Mouse (Mus musculus) liver, embryonic 15.5 days (tissue): ENCODE measurements at regions not wholly inside any gene's neighbourhood (a gene's known extent, or its start where the extent isn't known, plus 50 kb on each side); places are given as distances from the start of the nearest gene placed in this dataset.

Experiments
- ATAC-seq: fragments of 200-750 bp; cut with Nextera tagmentation; 2 replicates; pipeline ENCODE4 v1.8.0; 2017; ENCODE audit warnings: moderate number of reproducible peaks, mild to moderate bottlenecking, moderate library complexity; ENCODE audit not compliant: insufficient read depth
- H3K27ac ChIP-seq: fragments of 300-500 bp; sonication (generic); replicated peaks from 2 replicates; pipeline ENCODE4 v1.5.1; 2015; ENCODE audit warnings: mild to moderate bottlenecking, inconsistent platforms
- H3K27me3 ChIP-seq: fragments of 300-500 bp; sonication (generic); 2 replicates; pipeline ENCODE4 v1.6.1; 2015; ENCODE audit warnings: mild to moderate bottlenecking, inconsistent platforms
- H3K36me3 ChIP-seq: fragments of 300-500 bp; sonication (generic); replicated peaks from 2 replicates; pipeline ENCODE4 v1.6.1; 2015; ENCODE audit warnings: moderate library complexity, mild to moderate bottlenecking, inconsistent platforms
- H3K4me1 ChIP-seq: fragments of 300-500 bp; sonication (generic); replicated peaks from 2 replicates; pipeline ENCODE4 v1.6.1; 2015; ENCODE audit warnings: inconsistent platforms
- H3K4me2 ChIP-seq: fragments of 300-500 bp; sonication (generic); 2 replicates; pipeline ENCODE4 v1.6.1; 2015; ENCODE audit warnings: moderate library complexity, mild to moderate bottlenecking, inconsistent platforms
- H3K4me3 ChIP-seq: fragments of 300-500 bp; sonication (generic); replicated peaks from 2 replicates; pipeline ENCODE4 v1.5.1; 2015; ENCODE audit warnings: mild to moderate bottlenecking, inconsistent platforms
- H3K9ac ChIP-seq: fragments of 300-500 bp; sonication (generic); 2 replicates; pipeline ENCODE4 v1.6.1; 2015; ENCODE audit warnings: moderate library complexity, mild to moderate bottlenecking, inconsistent platforms
- H3K9me3 ChIP-seq: fragments of 300-500 bp; sonication (generic); replicated peaks from 2 replicates; pipeline ENCODE4 v1.6.1; 2016; ENCODE audit warnings: inconsistent platforms
- WGBS: fragments of 180-500 bp; shearing (Covaris S2); methylation state at CpG from one replicate; pipeline ENCODE4 v1.1.7; 2015; ENCODE audit warnings: mixed read lengths; ENCODE audit not compliant: insufficient replicate concordance; 5-methylcytosine and 5-hydroxymethylcytosine counted together

GRCm38 (mm10) chr7:37226423-37226822 is 528.5 kb downstream of the Tshz3 start:
- H3K36me3 ChIP-seq = no peaks in the 10 kb centered on the region
- ATAC-seq = no peak
- H3K27ac ChIP-seq = no peak overlapping the region
- H3K4me1 ChIP-seq = no peaks in the 10 kb centered on the region
- H3K4me3 ChIP-seq = no peak overlapping the region
- H3K27me3 ChIP-seq = no peaks in the 10 kb centered on the region
- no peak overlapping the region for H3K9ac ChIP-seq
- WGBS = 66% methylated on average over 3 of the region's 3 CpGs
- H3K9me3 ChIP-seq = no peaks in the 10 kb centered on the region
- H3K4me2 ChIP-seq = no peak overlapping the region

GRCm38 (mm10) chr7:37230641-37231347 is 532.9 kb downstream of the Tshz3 start:
- ATAC-seq = no peak
- H3K36me3 ChIP-seq = no peaks in the 10 kb centered on the region
- H3K4me2 ChIP-seq = no peak overlapping the region
- 54% methylated on average over 6 of the region's 6 CpGs for WGBS
- H3K27me3 ChIP-seq = no peaks in the 10 kb centered on the region
- H3K27ac ChIP-seq = no peak overlapping the region
- no peaks in the 10 kb centered on the region for H3K4me1 ChIP-seq
- no peak overlapping the region for H3K4me3 ChIP-seq
- H3K9me3 ChIP-seq = no peaks in the 10 kb centered on the region
- H3K9ac ChIP-seq = no peak overlapping the region

GRCm38 (mm10) chr7:37240832-37241231 is 532.6 kb downstream of the Zfp536 start:
- Histone ChIP-seq H3K27ac (no peak overlapping the region), H3K9me3 (no peaks in the 10 kb centered on the region), H3K27me3 (no peaks in the 10 kb centered on the region), H3K4me2 (no peak overlapping the region), H3K4me3 (no peak overlapping the region), H3K36me3 (no peaks in the 10 kb centered on the region), H3K4me1 (no peaks in the 10 kb centered on the region), H3K9ac (no peak overlapping the region)
- 58% methylated on average over 6 of the region's 6 CpGs for WGBS
- ATAC-seq = no peak

- Histone ChIP-seq H3K4me3 (no peak overlapping the region), H3K4me1 (no peaks in the 10 kb centered on the region), H3K4me2 (no peak overlapping the region), H3K9me3 (no peaks in the 10 kb centered on the region), H3K27ac (no peak overlapping the region), H3K27me3 (no peaks in the 10 kb centered on the region), H3K9ac (no peak overlapping the region), H3K36me3 (no peaks in the 10 kb centered on the region)
- WGBS = 40% methylated on average over 7 of the region's 7 CpGs
- no peak for ATAC-seq
Measured at GRCm38 (mm10) chr7:37241781-37242180, 531.7 kb downstream of the Zfp536 start.

GRCm38 (mm10) chr7:37242476-37242875 is 531.0 kb downstream of the Zfp536 start:
- no peak for ATAC-seq
- WGBS = 79% methylated on average over 8 of the region's 8 CpGs
- H3K9ac ChIP-seq = no peak overlapping the region
- no peak overlapping the region for H3K4me2 ChIP-seq
- no peaks in the 10 kb centered on the region for H3K27me3 ChIP-seq
- H3K36me3 ChIP-seq = no peaks in the 10 kb centered on the region
- no peaks in the 10 kb centered on the region for H3K4me1 ChIP-seq
- H3K4me3 ChIP-seq = no peak overlapping the region
- H3K27ac ChIP-seq = no peak overlapping the region
- no peaks in the 10 kb centered on the region for H3K9me3 ChIP-seq

GRCm38 (mm10) chr7:37246156-37246555 is 527.3 kb downstream of the Zfp536 start:
- Histone ChIP-seq H3K9me3 (no peaks in the 10 kb centered on the region), H3K27me3 (no peaks in the 10 kb centered on the region), H3K36me3 (no peaks in the 10 kb centered on the region), H3K9ac (no peak overlapping the region), H3K4me3 (no peak overlapping the region), H3K27ac (no peak overlapping the region), H3K4me1 (no peaks in the 10 kb centered on the region), H3K4me2 (no peak overlapping the region)
- WGBS = 69% methylated on average over 4 of the region's 4 CpGs
- ATAC-seq = no peak

GRCm38 (mm10) chr7:37254431-37254830 is 519.0 kb downstream of the Zfp536 start:
- no peak overlapping the region for H3K9ac ChIP-seq
- WGBS = 70% methylated on average over 9 of the region's 9 CpGs
- no peak overlapping the region for H3K4me3 ChIP-seq
- H3K27ac ChIP-seq = no peak overlapping the region
- no peak for ATAC-seq
- H3K36me3 ChIP-seq = no peaks in the 10 kb centered on the region
- no peaks in the 10 kb centered on the region for H3K4me1 ChIP-seq
- no peak overlapping the region for H3K4me2 ChIP-seq
- H3K9me3 ChIP-seq = no peaks in the 10 kb centered on the region
- H3K27me3 ChIP-seq = no peaks in the 10 kb centered on the region

GRCm38 (mm10) chr7:37255840-37256239 is 517.6 kb downstream of the Zfp536 start:
- H3K27ac ChIP-seq = no peak overlapping the region
- H3K27me3 ChIP-seq = no peaks in the 10 kb centered on the region
- H3K4me1 ChIP-seq = no peaks in the 10 kb centered on the region
- WGBS = 18% methylated on average over 3 of the region's 3 CpGs
- no peak for ATAC-seq
- no peaks in the 10 kb centered on the region for H3K36me3 ChIP-seq
- no peak overlapping the region for H3K4me3 ChIP-seq
- H3K4me2 ChIP-seq = no peak overlapping the region
- H3K9ac ChIP-seq = no peak overlapping the region
- H3K9me3 ChIP-seq = no peaks in the 10 kb centered on the region

- Histone ChIP-seq H3K9me3 (no peaks in the 10 kb centered on the region), H3K27me3 (no peaks in the 10 kb centered on the region), H3K27ac (no peak overlapping the region), H3K4me1 (no peaks in the 10 kb centered on the region), H3K4me3 (no peak overlapping the region), H3K4me2 (no peak overlapping the region), H3K9ac (no peak overlapping the region), H3K36me3 (no peaks in the 10 kb centered on the region)
- ATAC-seq = no peak
- WGBS = 30% methylated on average over 6 of the region's 6 CpGs
Measured at GRCm38 (mm10) chr7:37259293-37259692, 514.1 kb downstream of the Zfp536 start.

- WGBS = 47% methylated on average over 3 of the region's 3 CpGs
- no peak overlapping the region for H3K27ac ChIP-seq
Measured at GRCm38 (mm10) chr7:37262846-37263245, 510.6 kb downstream of the Zfp536 start.

GRCm38 (mm10) chr7:37267404-37267803 is 506.0 kb downstream of the Zfp536 start:
- Histone ChIP-seq H3K36me3 (no peaks in the 10 kb centered on the region), H3K4me3 (no peak overlapping the region), H3K4me2 (no peak overlapping the region), H3K27ac (no peak overlapping the region), H3K9ac (no peak overlapping the region), H3K9me3 (no peaks in the 10 kb centered on the region), H3K4me1 (no peaks in the 10 kb centered on the region), H3K27me3 (no peaks in the 10 kb centered on the region)
- WGBS = 66% methylated on average over 4 of the region's 4 CpGs
- no peak for ATAC-seq

More at GRCm38 (mm10) chr7:37262846-37263245, 510.6 kb downstream of the Zfp536 start:
- Histone ChIP-seq H3K9ac (no peak overlapping the region), H3K36me3 (no peaks in the 10 kb centered on the region), H3K4me3 (no peak overlapping the region), H3K4me1 (no peaks in the 10 kb centered on the region), H3K27me3 (no peaks in the 10 kb centered on the region), H3K4me2 (no peak overlapping the region), H3K9me3 (no peaks in the 10 kb centered on the region)
- ATAC-seq = no peak

- H3K4me1 ChIP-seq = no peaks in the 10 kb centered on the region
- no peak overlapping the region for H3K27ac ChIP-seq
- WGBS = 61% methylated on average over 3 of the region's 3 CpGs
- no peak overlapping the region for H3K4me2 ChIP-seq
- H3K9ac ChIP-seq = no peak overlapping the region
- no peak for ATAC-seq
- H3K27me3 ChIP-seq = no peaks in the 10 kb centered on the region
- H3K36me3 ChIP-seq = no peaks in the 10 kb centered on the region
- no peak overlapping the region for H3K4me3 ChIP-seq
- H3K9me3 ChIP-seq = no peaks in the 10 kb centered on the region
Measured at GRCm38 (mm10) chr7:37270841-37271240, 502.6 kb downstream of the Zfp536 start.
